Mouse (Mus musculus) hindbrain, postnatal 0 days (tissue): ENCODE results near the gene 2610028H24Rik. TPM values are rescaled to one million over a fixed set of nuclear protein-coding genes. Genes with fewer than 3 reads are reported as not detected.

Experiments used
- ATAC-seq: fragments of 200-750 bp; cut with Nextera tagmentation; 2 replicates; pipeline ENCODE4 v1.8.0; 2017; ENCODE audit warnings: mild to moderate bottlenecking, moderate TSS enrichment, moderate library complexity
- DNase-seq: peaks from one replicate; pipeline ENCODE4 v3.0.0-alpha.2; 2015; ENCODE audit warnings: low spot score
- H3K27ac ChIP-seq: fragments of 300-500 bp; sonication (generic); 2 replicates; pipeline ENCODE4 v1.5.1; 2014; ENCODE audit warnings: mild to moderate bottlenecking
- H3K27me3 ChIP-seq: fragments of 300-500 bp; sonication (generic); 2 replicates; pipeline ENCODE4 v1.6.1; 2014; ENCODE audit warnings: low read length, mixed read lengths; ENCODE audit not compliant: insufficient read depth
- H3K36me3 ChIP-seq: fragments of 300-500 bp; sonication (generic); 2 replicates; pipeline ENCODE4 v1.6.1; 2014; ENCODE audit warnings: low read length, mixed read lengths; ENCODE audit not compliant: insufficient read depth
- H3K4me1 ChIP-seq: fragments of 300-500 bp; sonication (generic); 2 replicates; pipeline ENCODE4 v1.6.1; 2014; ENCODE audit warnings: antibody characterized with exemption, low read length, mixed read lengths; ENCODE audit not compliant: insufficient read depth
- H3K4me2 ChIP-seq: fragments of 300-500 bp; sonication (generic); 2 replicates; pipeline ENCODE4 v1.6.1; 2014; ENCODE audit warnings: low read depth, mild to moderate bottlenecking, low read length, moderate library complexity, mixed read lengths
- H3K4me3 ChIP-seq: fragments of 300-500 bp; sonication (generic); 2 replicates; pipeline ENCODE4 v1.5.1; 2014; ENCODE audit warnings: low read length
- H3K9ac ChIP-seq: fragments of 300-500 bp; sonication (generic); replicated peaks from 2 replicates; pipeline ENCODE4 v1.6.1; 2014; ENCODE audit warnings: mild to moderate bottlenecking, low read length, moderate library complexity, mixed read lengths
- H3K9me3 ChIP-seq: fragments of 300-500 bp; sonication (generic); 2 replicates; pipeline ENCODE4 v1.6.1; 2016; ENCODE audit warnings: low read length, mixed read lengths
- CTCF ChIP-seq: IDR thresholded peaks from 2 replicates; pipeline ENCODE4 v1.5.1; 2016; ENCODE audit warnings: antibody characterized with exemption, control low read depth, low read depth
- WGBS: fragments of 180-500 bp; shearing (Covaris S2); extraction: QIAGEN DNeasy Blood & Tissue Kit; methylation state at CpG from one replicate; pipeline ENCODE4 v1.1.7; 2014; 5-methylcytosine and 5-hydroxymethylcytosine counted together
- polyA plus RNA-seq: library from polyadenylated mRNA; unstranded; fragments of >200 nt; fragmentation: Nextera tagmentation; extraction: Ambion mirVana; gene quantifications from 2 replicates; pipeline ENCODE4 v1.2.1, GENCODE M21; 2015
- total RNA-seq: library from RNA; depleted of rRNA; stranded (reverse); fragments of >200 nt; gene quantifications from 2 replicates; pipeline ENCODE4 v1.2.3, GENCODE M21; 2014; rRNA removed

Gene 2610028H24Rik
- total and polyA plus RNA-seq, 2 experiments from 2014 or later = not detected

DNA sequence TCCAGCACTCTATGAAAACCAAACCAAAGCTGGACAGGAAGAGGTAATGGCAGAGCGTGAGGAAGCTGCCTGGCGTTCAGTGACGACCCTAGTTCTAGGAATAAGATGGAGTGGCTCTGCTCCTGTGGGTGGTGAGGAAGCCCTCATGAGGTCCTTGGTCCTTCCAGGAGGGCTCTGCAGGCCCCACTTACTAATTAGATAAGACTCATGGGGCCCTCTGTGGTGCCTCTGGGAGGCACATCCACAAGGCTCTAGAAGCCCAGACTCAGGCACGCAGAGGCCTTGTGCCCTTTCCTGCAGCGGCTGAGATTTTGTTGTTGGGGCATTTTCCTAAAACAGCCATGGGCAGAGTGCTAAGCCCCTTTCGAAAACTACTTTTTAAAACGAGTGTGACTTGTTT lies 57.0 kb downstream of the 2610028H24Rik start:
- no peak for TF ChIP-seq CTCF
- H3K36me3 ChIP-seq = peaks cover 77% of the 10 kb centered on the region
- H3K4me3 ChIP-seq = no peak overlapping the region

More for the DNA sequence above, 57.0 kb downstream of the 2610028H24Rik start:
- 92% methylated on average over 7 of the region's 7 CpGs for WGBS
- Histone ChIP-seq H3K4me1 (no peaks in the 10 kb centered on the region), H3K27me3 (no peaks in the 10 kb centered on the region), H3K9ac (no peak overlapping the region), H3K27ac (no peak overlapping the region), H3K4me2 (no peak overlapping the region), H3K9me3 (no peaks in the 10 kb centered on the region)
- DNase-seq (no peak), ATAC-seq (no peak)

Other genes with a start within 250 kb of the 2610028H24Rik start
- gene Prmt2, start 211.2 kb upstream of the 2610028H24Rik start, total RNA-seq = 148 and 174 TPM in 2 replicates
- gene Prmt2, start 211.2 kb upstream of the 2610028H24Rik start, polyA plus RNA-seq = 245 and 250 TPM in 2 replicates
- 13.0 and 22.3 TPM in 2 replicates for gene S100b, start 195.2 kb upstream of the 2610028H24Rik start, total RNA-seq
- 25.2 and 26.7 TPM in 2 replicates for gene S100b, start 195.2 kb upstream of the 2610028H24Rik start, polyA plus RNA-seq
- gene Dip2a, start 103.8 kb upstream of the 2610028H24Rik start, total RNA-seq = 54.3 and 65.2 TPM in 2 replicates
- gene Dip2a, start 103.8 kb upstream of the 2610028H24Rik start, polyA plus RNA-seq = 12.6 TPM in 2 replicates
- not detected in 2 replicates for gene AC141477.1, start 8.6 kb upstream of the 2610028H24Rik start, total RNA-seq
- not detected in 2 replicates for gene AC141477.1, start 8.6 kb upstream of the 2610028H24Rik start, polyA plus RNA-seq
- gene Pcnt, start 6.3 kb upstream of the 2610028H24Rik start, total RNA-seq = 9.7 and 10.1 TPM in 2 replicates
- 4.8 and 5.4 TPM in 2 replicates for gene Pcnt, start 6.3 kb upstream of the 2610028H24Rik start, polyA plus RNA-seq
- gene Mcm3ap, start 19.8 kb downstream of the 2610028H24Rik start, total RNA-seq = 28.8 and 29.1 TPM in 2 replicates
- gene Mcm3ap, start 19.8 kb downstream of the 2610028H24Rik start, polyA plus RNA-seq = 49.0 and 55.7 TPM in 2 replicates
- gene Ybey, start 20.0 kb downstream of the 2610028H24Rik start, total RNA-seq = 4.6 and 4.7 TPM in 2 replicates
- gene Ybey, start 20.0 kb downstream of the 2610028H24Rik start, polyA plus RNA-seq = 4.1 and 4.2 TPM in 2 replicates
- gene Lss, start 82.5 kb downstream of the 2610028H24Rik start, total RNA-seq = 55.1 and 68.1 TPM in 2 replicates
- 33.5 and 38.0 TPM in 2 replicates for gene Lss, start 82.5 kb downstream of the 2610028H24Rik start, polyA plus RNA-seq
- gene Spatc1l, start 113.2 kb downstream of the 2610028H24Rik start, total RNA-seq = not detected in 2 replicates
- gene Spatc1l, start 113.2 kb downstream of the 2610028H24Rik start, polyA plus RNA-seq = not detected in 2 replicates
- 0.75 TPM in 1 of 2 replicates, not detected in the other for gene Ftcd, start 126.6 kb downstream of the 2610028H24Rik start, total RNA-seq
- gene Ftcd, start 126.6 kb downstream of the 2610028H24Rik start, polyA plus RNA-seq = 0.14 TPM in 1 of 2 replicates, not detected in the other
- gene Col6a2, start 174.5 kb downstream of the 2610028H24Rik start, total RNA-seq = 30.3 and 37.8 TPM in 2 replicates
- gene Col6a2, start 174.5 kb downstream of the 2610028H24Rik start, polyA plus RNA-seq = 20.3 and 22.2 TPM in 2 replicates